Mouse (Mus musculus): ENCODE results near the gene Socs1. TPM values are rescaled to one million over a fixed set of nuclear protein-coding genes. Genes with fewer than 3 reads are reported as not detected.

Gene Socs1
- total RNA-seq, 1 experiment: 2.4 TPM

GRCm38 (mm10) chr16:10749226-10749625 is 36.1 kb downstream of the Socs1 start:
- no peaks in the 10 kb centered on the region for H3K36me3 ChIP-seq (ENCODE audit: control insufficient read depth, insufficient read depth, low read length, poor library complexity, severe bottlenecking)
- H3K4me3 ChIP-seq (ENCODE audit: insufficient read depth in 1 of 2, low read depth in 1 of 2, low read length in 2 of 2, poor library complexity in 1 of 2, severe bottlenecking in 1 of 2): no peak overlapping the region
- in situ Hi-C loops (cut with MboI; ENCODE audit: low sequenced_read_pairs in 2 of 2, unreplicated experiment in 2 of 2): no loop called here
- TF ChIP-seq ZNF384 (IDR thresholded peaks at IDR 0.05; ENCODE audit: low read depth, low read length): no peak
- TF ChIP-seq CHD2 (IDR thresholded peaks at IDR 0.05; ENCODE audit: low read depth, low read length): no peak
- no peak for TF ChIP-seq ZC3H11A (IDR thresholded peaks at IDR 0.05; ENCODE audit: borderline replicate concordance, low read depth, low read length)
- no peak for TF ChIP-seq MAFK (IDR thresholded peaks at IDR 0.05; ENCODE audit: insufficient read depth, low read depth, low read length)
- no peak for TF ChIP-seq HCFC1 (IDR thresholded peaks at IDR 0.05; ENCODE audit: borderline replicate concordance, insufficient read depth, low read length)
- H3K9ac ChIP-seq (ENCODE audit: insufficient read depth, low read depth, low read length, poor library complexity, severe bottlenecking): no peak overlapping the region
- no peaks in the 10 kb centered on the region for H3K4me1 ChIP-seq (ENCODE audit: control insufficient read depth in 2 of 2, insufficient read depth in 2 of 2, low read length in 2 of 2, poor library complexity in 1 of 2)
- H3K27ac ChIP-seq (ENCODE audit: insufficient read depth, low read depth, low read length, poor library complexity, severe bottlenecking): no peak overlapping the region
- DNase-seq (ENCODE audit: low read depth, low spot score): no peak
- H3K9me3 ChIP-seq (ENCODE audit: control insufficient read depth, insufficient read depth, low read depth, low read length): no peaks in the 10 kb centered on the region

- no peak for TF ChIP-seq ZC3H11A (IDR thresholded peaks at IDR 0.05; ENCODE audit: borderline replicate concordance, low read depth, low read length)
- TF ChIP-seq CHD2 (IDR thresholded peaks at IDR 0.05; ENCODE audit: low read depth, low read length): no peak
- peak; percentile 45; the same call in 1 of the 2 replicates for TF ChIP-seq ZNF384 (IDR thresholded peaks at IDR 0.05; ENCODE audit: low read depth, low read length)
- no peak for TF ChIP-seq MAFK (IDR thresholded peaks at IDR 0.05; ENCODE audit: insufficient read depth, low read depth, low read length)
- TF ChIP-seq HCFC1 (IDR thresholded peaks at IDR 0.05; ENCODE audit: borderline replicate concordance, insufficient read depth, low read length): no peak
- no peaks in the 10 kb centered on the region for H3K36me3 ChIP-seq (ENCODE audit: control insufficient read depth, insufficient read depth, low read length, poor library complexity, severe bottlenecking)
- no peak overlapping the region for H3K4me3 ChIP-seq (ENCODE audit: insufficient read depth in 1 of 2, low read depth in 1 of 2, low read length in 2 of 2, poor library complexity in 1 of 2, severe bottlenecking in 1 of 2)
- in situ Hi-C loops (cut with MboI; ENCODE audit: low sequenced_read_pairs in 2 of 2, unreplicated experiment in 2 of 2): no loop called here
- H3K9me3 ChIP-seq (ENCODE audit: control insufficient read depth, insufficient read depth, low read depth, low read length): no peaks in the 10 kb centered on the region
- DNase-seq (ENCODE audit: low read depth, low spot score): no peak
- H3K9ac ChIP-seq (ENCODE audit: insufficient read depth, low read depth, low read length, poor library complexity, severe bottlenecking): no peak overlapping the region
- H3K27ac ChIP-seq (ENCODE audit: insufficient read depth, low read depth, low read length, poor library complexity, severe bottlenecking): no peak overlapping the region
- peaks cover 4 to 10% of the 10 kb centered on the region in 2 experiments; a peak in 1 of 4 replicates for H3K4me1 ChIP-seq (ENCODE audit: control insufficient read depth in 2 of 2, insufficient read depth in 2 of 2, low read length in 2 of 2, poor library complexity in 1 of 2)
Measured at GRCm38 (mm10) chr16:10741082-10741481, 44.3 kb downstream of the Socs1 start.

- Histone ChIP-seq H3K4me3 (ENCODE audit: insufficient read depth in 1 of 2, low read depth in 1 of 2, low read length in 2 of 2, poor library complexity in 1 of 2, severe bottlenecking in 1 of 2) (peak overlapping the region; percentile 3 to 43; a peak in 2 of 4 replicates), H3K4me1 (ENCODE audit: control insufficient read depth in 2 of 2, insufficient read depth in 2 of 2, low read length in 2 of 2, poor library complexity in 1 of 2) (peaks cover 4 to 10% of the 10 kb centered on the region in 2 experiments; a peak in 1 of 4 replicates), H3K27ac (ENCODE audit: insufficient read depth, low read depth, low read length, poor library complexity, severe bottlenecking) (0 out of 2 replicates have a peak overlapping the region, but pooled peaks have one; percentile 20)
Measured at GRCm38 (mm10) chr16:10739854-10740398, 45.4 kb downstream of the Socs1 start.

GRCm38 (mm10) chr16:10738866-10739265 is 46.5 kb downstream of the Socs1 start:
- TF ChIP-seq MAFK (IDR thresholded peaks at IDR 0.05; ENCODE audit: insufficient read depth, low read depth, low read length) (no peak), HCFC1 (IDR thresholded peaks at IDR 0.05; ENCODE audit: borderline replicate concordance, insufficient read depth, low read length) (no peak), ZNF384 (IDR thresholded peaks at IDR 0.05; ENCODE audit: low read depth, low read length) (no peak), ZC3H11A (IDR thresholded peaks at IDR 0.05; ENCODE audit: borderline replicate concordance, low read depth, low read length) (no peak), CHD2 (IDR thresholded peaks at IDR 0.05; ENCODE audit: low read depth, low read length) (no peak)
- Histone ChIP-seq H3K36me3 (ENCODE audit: control insufficient read depth, insufficient read depth, low read length, poor library complexity, severe bottlenecking) (no peaks in the 10 kb centered on the region), H3K27ac (ENCODE audit: insufficient read depth, low read depth, low read length, poor library complexity, severe bottlenecking) (no peak overlapping the region), H3K4me1 (ENCODE audit: control insufficient read depth in 2 of 2, insufficient read depth in 2 of 2, low read length in 2 of 2, poor library complexity in 1 of 2) (peaks cover 4 to 10% of the 10 kb centered on the region in 2 experiments; a peak in 1 of 4 replicates), H3K9ac (ENCODE audit: insufficient read depth, low read depth, low read length, poor library complexity, severe bottlenecking) (no peak overlapping the region), H3K9me3 (ENCODE audit: control insufficient read depth, insufficient read depth, low read depth, low read length) (no peaks in the 10 kb centered on the region), H3K4me3 (ENCODE audit: insufficient read depth in 1 of 2, low read depth in 1 of 2, low read length in 2 of 2, poor library complexity in 1 of 2, severe bottlenecking in 1 of 2) (no peak overlapping the region)
- no peak for DNase-seq (ENCODE audit: low read depth, low spot score)
- in situ Hi-C loops (cut with MboI; ENCODE audit: low sequenced_read_pairs in 2 of 2, unreplicated experiment in 2 of 2): no loop called here

More at GRCm38 (mm10) chr16:10739854-10740398, 45.4 kb downstream of the Socs1 start:
- H3K9me3 ChIP-seq (ENCODE audit: control insufficient read depth, insufficient read depth, low read depth, low read length): no peaks in the 10 kb centered on the region
- in situ Hi-C loops (cut with MboI; ENCODE audit: low sequenced_read_pairs in 2 of 2, unreplicated experiment in 2 of 2): no loop called here
- no peak for DNase-seq (ENCODE audit: low read depth, low spot score)
- TF ChIP-seq ZC3H11A (IDR thresholded peaks at IDR 0.05; ENCODE audit: borderline replicate concordance, low read depth, low read length) (no peak), MAFK (IDR thresholded peaks at IDR 0.05; ENCODE audit: insufficient read depth, low read depth, low read length) (no peak), ZNF384 (IDR thresholded peaks at IDR 0.05; ENCODE audit: low read depth, low read length) (no peak), HCFC1 (IDR thresholded peaks at IDR 0.05; ENCODE audit: borderline replicate concordance, insufficient read depth, low read length) (no peak), CHD2 (IDR thresholded peaks at IDR 0.05; ENCODE audit: low read depth, low read length) (no peak)
- 0 out of 2 replicates have a peak overlapping the region, but pooled peaks have one; percentile 30 for H3K9ac ChIP-seq (ENCODE audit: insufficient read depth, low read depth, low read length, poor library complexity, severe bottlenecking)
- H3K36me3 ChIP-seq (ENCODE audit: control insufficient read depth, insufficient read depth, low read length, poor library complexity, severe bottlenecking): no peaks in the 10 kb centered on the region

Data from ES-E14 (cell line).